ENCODE assay signal across 14 mouse cellular contexts in the genomic region with DNA sequence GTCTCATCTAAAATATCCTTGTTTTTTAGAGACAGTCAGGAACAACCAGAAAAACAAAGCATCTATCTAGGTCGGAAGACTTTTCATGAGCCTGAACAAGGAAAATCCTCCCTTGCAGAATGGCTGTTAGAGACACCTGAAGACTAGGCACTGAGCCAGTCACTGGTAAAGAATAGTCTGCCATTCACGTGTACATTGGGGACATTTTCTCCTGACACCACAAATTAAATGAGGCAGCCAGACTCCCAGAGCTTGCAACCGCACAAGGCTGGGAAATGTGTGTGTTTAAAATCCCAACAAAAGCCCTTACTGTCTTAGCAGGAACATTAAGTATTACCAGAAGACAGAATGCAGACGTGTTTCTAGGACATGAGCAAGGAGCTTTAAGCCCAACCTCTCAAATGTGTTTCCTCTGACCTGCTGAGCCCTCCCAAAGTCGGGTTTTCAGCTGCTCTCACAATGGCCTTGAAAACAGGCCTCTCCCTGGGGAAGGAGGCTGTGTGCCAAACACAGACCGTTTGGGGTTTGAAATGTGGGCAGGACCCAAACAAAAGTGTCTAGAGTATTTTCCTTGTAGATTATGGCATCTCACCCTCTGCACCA. TPM values are rescaled to one million over a fixed set of nuclear protein-coding genes. Genes with fewer than 3 reads are reported as not detected.
DNase-seq lines count a peak whose midpoint lies in the region; ATAC-seq lines count a peak whose summit lies in the region.
"Had no signal": no experiment of that assay in that cellular context is flagged by ENCODE, and none has a peak within 500 bp of the region (broad histone marks: within the 10 kb centered on the region; RNA-seq: fewer than 3 reads in every experiment).

No protein-coding gene starts in this region.

- peak overlapping the region; percentile 53 for H3K27ac ChIP-seq in hindbrain, embryonic 15.5 days (replicated peaks)
- H3K27ac ChIP-seq: left cerebral cortex, adult 2 months; liver, embryonic 12.5 days; neural tube, embryonic 13.5 days had no signal

- no peak for ATAC-seq in hindbrain, embryonic 15.5 days (ENCODE audit: low FRiP score, low read depth)
- ATAC-seq: liver, embryonic 12.5 days had no signal

- 19% methylated on average over 6 of the region's 6 CpGs for WGBS in hindbrain, embryonic 15.5 days

- H3K27me3 ChIP-seq in hindbrain, embryonic 15.5 days, result no peaks in the 10 kb centered on the region
- H3K27me3 ChIP-seq: liver, embryonic 12.5 days; neural tube, embryonic 13.5 days had no signal

- DNase-seq in cerebellum, postnatal 14 days, result peak; percentile 44
- DNase-seq in cerebellum, adult 11 months, result no peak
- peak; percentile 30 for DNase-seq in kidney, postnatal 10 days
- no peak for DNase-seq in kidney, adult 18-20 months
- DNase-seq in adrenal gland, adult 2 months, result peak; percentile 63
- DNase-seq in urinary bladder, postnatal 10 days (ENCODE audit: low spot score), result no peak
- DNase-seq in lung, postnatal 10 days, result no peak
- DNase-seq: kidney, postnatal 25 days; thymus, adult 18-20 months had no signal

- no peak overlapping the region for H3K4me3 ChIP-seq in hindbrain, embryonic 15.5 days
- H3K4me3 ChIP-seq: left cerebral cortex, adult 2 months; liver, embryonic 12.5 days; neural tube, embryonic 13.5 days had no signal

- no peaks in the 10 kb centered on the region for H3K36me3 ChIP-seq in hindbrain, embryonic 15.5 days
- H3K36me3 ChIP-seq: liver, embryonic 12.5 days; neural tube, embryonic 13.5 days had no signal

- no peak overlapping the region for H3K9ac ChIP-seq in hindbrain, embryonic 15.5 days
- H3K9ac ChIP-seq: liver, embryonic 12.5 days; neural tube, embryonic 13.5 days had no signal

- peaks cover 9% of the 10 kb centered on the region for H3K4me1 ChIP-seq in hindbrain, embryonic 15.5 days (replicated peaks)
- H3K4me1 ChIP-seq: liver, embryonic 12.5 days had no signal

- no peaks in the 10 kb centered on the region for H3K9me3 ChIP-seq in hindbrain, embryonic 15.5 days
- H3K9me3 ChIP-seq: liver, embryonic 12.5 days; neural tube, embryonic 13.5 days had no signal

- no peak overlapping the region for H3K4me2 ChIP-seq in hindbrain, embryonic 15.5 days
- H3K4me2 ChIP-seq: liver, embryonic 12.5 days; neural tube, embryonic 13.5 days had no signal

RNA-seq across cellular contexts. Expression of gene Unc13c, which starts 33.7 kb away (rescaled TPM):
- total RNA-seq in adrenal gland, adult 2 months (2021), result 1 to 10 TPM in 1 of 2 experiments, under 1 TPM in 1; 0.43 to 1.6 TPM
- polyA plus RNA-seq in adrenal gland, adult 2 months (2012; rRNA removed), result 0.03 and 0.11 TPM in 2 replicates
- 5.8 and 6.4 TPM in 2 replicates for polyA plus RNA-seq in hindbrain, embryonic 15.5 days (2015; fragmentation: Nextera tagmentation; extraction: Ambion mirVana)
- total RNA-seq: MEL had no signal

Comparison
In these comparisons a context has a peak if more than half of its experiments do, and no peak if none do; other contexts are left out.
1. DNase-seq: peak in cerebellum, postnatal 14 days (2 of 2), kidney, postnatal 10 days (single experiment) and adrenal gland, adult 2 months (single experiment); none in cerebellum, adult 11 months (single experiment), kidney, adult 18-20 months (single experiment), urinary bladder, postnatal 10 days (single experiment) and lung, postnatal 10 days (single experiment).